Mouse (Mus musculus): ENCODE measurements around the gene Mycl. TPM values are rescaled to one million over a fixed set of nuclear protein-coding genes. Genes with fewer than 3 reads are reported as not detected.
"Not testable (repeated sequence)": the region's sequence is repeated elsewhere in the genome, so short reads cannot be mapped to it uniquely, and the experiment has no call there.

Mycl gene
- total and polyA plus RNA-seq, 2 experiments from 2014 or later = 65.9 to 106 TPM

DNA sequence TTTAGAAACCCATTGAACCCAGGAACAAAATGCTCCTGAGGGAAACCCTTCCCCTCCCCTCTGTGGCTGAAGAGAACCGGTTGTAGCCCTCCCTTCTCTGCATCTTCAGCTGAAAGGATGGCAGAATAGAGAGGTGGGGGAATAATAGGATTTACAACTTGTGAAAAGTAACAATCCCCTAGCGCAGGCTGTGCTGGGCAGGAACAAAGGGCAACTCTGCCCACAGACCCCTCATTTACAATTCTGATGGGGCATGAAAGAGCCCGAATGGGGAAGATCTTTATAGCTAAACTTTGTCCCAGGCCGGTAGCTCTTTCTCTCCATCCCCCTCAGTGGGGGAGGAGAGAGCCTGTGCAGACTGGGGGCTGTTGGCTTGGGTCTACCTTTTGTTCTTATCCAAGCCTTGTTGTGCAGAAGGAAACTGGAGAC lies 3.8 kb downstream of the Mycl start:
- Histone ChIP-seq H3K9me3 (ENCODE audit: low read length) (no peaks in the 10 kb centered on the region), H3K27me3 (ENCODE audit: insufficient read depth, low read length) (no peaks in the 10 kb centered on the region), H3K4me3 (ENCODE audit: low read depth, low read length) (peak overlapping the region; percentile 90), H3K4me2 (ENCODE audit: low read depth) (peak overlapping the region; percentile 69), H3K36me3 (ENCODE audit: insufficient read depth) (peaks cover 16% of the 10 kb centered on the region), H3K27ac (ENCODE audit: low read depth, low read length) (peak overlapping the region; percentile 54; the same call in 1 of the 2 replicates), H3K4me1 (ENCODE audit: insufficient read depth) (peaks cover 22% of the 10 kb centered on the region), H3K9ac (peak overlapping the region; percentile 49)
- ATAC-seq (no peak), DNase-seq (no peak)
- no peak for TF ChIP-seq CTCF (IDR thresholded peaks at IDR 0.05; ENCODE audit: low read depth)
- WGBS = 8% methylated on average over 4 of the region's 4 CpGs

DNA sequence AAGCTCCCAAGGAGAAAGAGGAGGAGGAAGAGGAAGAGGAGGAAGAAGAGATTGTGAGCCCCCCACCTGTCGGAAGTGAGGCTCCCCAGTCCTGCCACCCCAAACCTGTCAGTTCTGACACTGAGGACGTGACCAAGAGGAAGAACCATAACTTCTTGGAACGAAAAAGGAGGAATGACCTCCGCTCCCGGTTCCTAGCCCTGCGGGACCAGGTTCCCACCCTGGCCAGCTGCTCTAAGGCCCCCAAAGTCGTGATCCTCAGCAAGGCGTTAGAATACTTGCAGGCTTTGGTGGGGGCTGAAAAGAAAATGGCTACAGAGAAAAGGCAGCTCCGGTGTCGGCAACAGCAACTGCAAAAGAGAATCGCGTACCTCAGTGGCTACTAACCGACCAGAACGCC lies 4.7 kb downstream of the Mycl start:
- no peak for TF ChIP-seq CTCF (IDR thresholded peaks at IDR 0.05; ENCODE audit: low read depth)
- no peak for DNase-seq
- ATAC-seq = no peak
- peak overlapping the region; percentile 69 for H3K4me2 ChIP-seq (ENCODE audit: low read depth)
- H3K4me3 ChIP-seq (ENCODE audit: low read depth, low read length) = no peak overlapping the region
- H3K36me3 ChIP-seq (ENCODE audit: insufficient read depth) = peaks cover 16% of the 10 kb centered on the region
- 49% methylated on average over 14 of the region's 14 CpGs for WGBS
- no peaks in the 10 kb centered on the region for H3K9me3 ChIP-seq (ENCODE audit: low read length)
- 0 out of 2 replicates have a peak overlapping the region, but pooled peaks have one; percentile 49 for H3K9ac ChIP-seq
- no peak overlapping the region for H3K27ac ChIP-seq (ENCODE audit: low read depth, low read length)
- H3K4me1 ChIP-seq (ENCODE audit: insufficient read depth) = peaks cover 14% of the 10 kb centered on the region
- H3K27me3 ChIP-seq (ENCODE audit: insufficient read depth, low read length) = no peaks in the 10 kb centered on the region

DNA sequence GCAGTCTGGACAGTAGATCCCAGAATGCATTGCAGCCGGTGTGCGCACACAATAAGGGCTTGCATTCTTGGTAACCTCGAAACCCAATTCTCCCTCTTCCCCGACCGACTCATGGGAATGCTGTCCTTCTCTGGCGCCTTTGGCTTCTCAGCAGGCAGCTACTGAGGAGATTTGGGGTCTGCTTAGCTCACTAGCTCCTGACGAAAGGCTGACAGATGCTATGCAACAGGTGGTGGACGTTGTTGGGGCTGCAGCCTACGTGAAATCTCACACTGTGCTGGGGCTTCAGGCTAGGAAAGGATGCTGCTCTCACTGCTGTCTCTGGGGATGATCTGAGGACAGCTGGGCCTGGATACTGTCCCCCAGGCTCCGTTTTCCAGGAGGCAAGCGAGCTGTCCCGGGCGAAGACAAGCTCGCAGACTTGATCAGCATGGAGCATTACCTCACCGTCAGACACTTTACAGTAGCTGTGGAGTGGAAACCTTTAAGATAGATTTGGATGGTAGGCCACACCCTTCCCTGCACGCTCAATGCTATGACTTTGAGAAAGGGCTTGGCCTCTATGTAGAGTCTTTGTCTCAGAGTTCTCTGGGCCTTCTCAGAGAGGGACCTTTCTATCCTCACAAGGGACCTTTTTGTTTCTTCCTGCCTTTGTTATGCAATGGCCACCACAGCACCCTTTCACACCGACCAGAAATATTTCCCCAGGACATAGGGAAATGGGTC lies 5.3 kb downstream of the Mycl start:
- Histone ChIP-seq H3K27ac (ENCODE audit: low read depth, low read length) (no peak overlapping the region), H3K9me3 (ENCODE audit: low read length) (no peaks in the 10 kb centered on the region), H3K36me3 (ENCODE audit: insufficient read depth) (peaks cover 16% of the 10 kb centered on the region), H3K4me2 (ENCODE audit: low read depth) (peak overlapping the region; percentile 69; the same call in 1 of the 2 replicates), H3K4me1 (ENCODE audit: insufficient read depth) (peaks cover 14% of the 10 kb centered on the region), H3K4me3 (ENCODE audit: low read depth, low read length) (no peak overlapping the region), H3K9ac (0 out of 2 replicates have a peak overlapping the region, but pooled peaks have one; percentile 49), H3K27me3 (ENCODE audit: insufficient read depth, low read length) (no peaks in the 10 kb centered on the region)
- ATAC-seq (no peak), DNase-seq (no peak)
- TF ChIP-seq CTCF (IDR thresholded peaks at IDR 0.05; ENCODE audit: low read depth) = no peak
- WGBS = 37% methylated on average over 17 of the region's 17 CpGs

DNA sequence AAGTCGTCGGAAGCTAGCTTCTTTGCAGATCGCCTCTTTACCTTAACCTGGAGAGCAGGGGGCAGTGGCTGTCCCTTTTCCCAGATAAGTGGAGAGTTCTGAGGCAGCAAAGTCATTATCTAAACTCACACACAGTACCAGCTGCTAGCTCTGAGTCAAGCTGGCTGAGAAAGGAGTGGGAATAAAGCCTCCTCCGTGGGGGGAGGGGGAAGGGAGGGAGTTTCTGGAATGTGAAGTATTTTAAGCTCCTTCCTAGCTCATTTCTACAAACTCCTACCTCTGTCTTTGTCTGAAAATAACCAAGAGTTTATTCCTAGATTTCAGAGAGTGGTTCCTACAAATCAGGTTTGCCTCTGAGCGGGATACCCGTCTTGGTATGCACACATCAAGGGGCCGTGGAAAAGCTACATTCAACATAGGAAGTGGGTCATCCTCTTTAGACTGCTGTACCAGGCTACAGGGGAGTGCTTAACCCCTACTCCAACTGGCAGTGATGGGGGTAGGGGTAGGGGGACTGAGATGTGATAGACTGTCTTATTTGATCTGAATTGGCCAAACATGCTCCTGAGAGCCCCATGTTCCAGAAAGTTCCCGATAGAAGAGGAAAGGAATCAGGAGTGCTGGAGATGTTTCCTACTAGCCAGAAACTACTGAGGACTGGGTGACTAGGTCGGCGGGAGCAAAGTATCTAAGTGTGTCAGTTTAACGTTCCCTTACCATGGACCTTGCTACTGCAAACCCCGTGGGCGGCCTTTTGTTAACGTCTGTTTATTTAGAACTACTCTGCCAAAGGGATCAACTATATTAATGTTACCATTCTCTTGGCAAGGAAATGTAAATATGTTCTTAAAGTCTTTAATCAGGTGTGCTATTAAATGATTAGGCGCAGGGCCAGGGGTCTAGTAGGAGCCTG lies 9.9 kb downstream of the Mycl start:
- 30% methylated on average over 15 of the region's 15 CpGs for WGBS
- Histone ChIP-seq H3K4me1 (ENCODE audit: insufficient read depth) (no peaks in the 10 kb centered on the region), H3K4me2 (ENCODE audit: low read depth) (no peak overlapping the region), H3K4me3 (ENCODE audit: low read depth, low read length) (no peak overlapping the region), H3K27ac (ENCODE audit: low read depth, low read length) (no peak overlapping the region), H3K9me3 (ENCODE audit: low read length) (no peaks in the 10 kb centered on the region), H3K27me3 (ENCODE audit: insufficient read depth, low read length) (no peaks in the 10 kb centered on the region), H3K9ac (no peak overlapping the region), H3K36me3 (ENCODE audit: insufficient read depth) (peaks cover 11% of the 10 kb centered on the region)
- ATAC-seq = peak; percentile 57
- no peak for TF ChIP-seq CTCF (IDR thresholded peaks at IDR 0.05; ENCODE audit: low read depth)
- no peak for DNase-seq

DNA sequence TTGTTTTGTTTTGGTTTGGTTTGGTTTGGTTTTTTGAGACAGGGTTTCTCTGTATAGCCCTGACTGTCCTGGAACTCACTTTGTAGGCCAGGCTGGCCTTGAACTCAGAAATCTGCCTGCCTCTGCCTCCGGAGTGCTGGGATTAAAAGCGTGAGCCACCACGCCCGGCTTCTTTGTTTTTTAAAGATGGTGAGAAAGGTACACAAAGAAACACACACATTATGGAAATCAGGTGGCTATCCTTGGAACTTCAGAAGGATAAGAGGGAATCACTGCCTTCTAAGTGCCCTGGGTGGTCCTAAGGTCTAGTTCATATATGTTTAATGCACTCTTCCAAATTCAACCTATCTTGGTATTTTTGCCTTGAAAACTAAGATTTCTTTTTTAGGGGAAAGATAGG lies 17.0 kb downstream of the Mycl start:
- ATAC-seq; H3K9me3 ChIP-seq (ENCODE audit: low read length); H3K4me3 ChIP-seq (ENCODE audit: low read depth, low read length); H3K36me3 ChIP-seq (ENCODE audit: insufficient read depth); H3K9ac ChIP-seq; DNase-seq; H3K4me2 ChIP-seq (ENCODE audit: low read depth); H3K27me3 ChIP-seq (ENCODE audit: insufficient read depth, low read length): not testable (repeated sequence)
- Histone ChIP-seq H3K27ac (ENCODE audit: low read depth, low read length) (peak overlapping the region; percentile 96), H3K4me1 (ENCODE audit: insufficient read depth) (peaks cover 35% of the 10 kb centered on the region)
- 90% methylated on average over 4 of the region's 4 CpGs for WGBS

DNA sequence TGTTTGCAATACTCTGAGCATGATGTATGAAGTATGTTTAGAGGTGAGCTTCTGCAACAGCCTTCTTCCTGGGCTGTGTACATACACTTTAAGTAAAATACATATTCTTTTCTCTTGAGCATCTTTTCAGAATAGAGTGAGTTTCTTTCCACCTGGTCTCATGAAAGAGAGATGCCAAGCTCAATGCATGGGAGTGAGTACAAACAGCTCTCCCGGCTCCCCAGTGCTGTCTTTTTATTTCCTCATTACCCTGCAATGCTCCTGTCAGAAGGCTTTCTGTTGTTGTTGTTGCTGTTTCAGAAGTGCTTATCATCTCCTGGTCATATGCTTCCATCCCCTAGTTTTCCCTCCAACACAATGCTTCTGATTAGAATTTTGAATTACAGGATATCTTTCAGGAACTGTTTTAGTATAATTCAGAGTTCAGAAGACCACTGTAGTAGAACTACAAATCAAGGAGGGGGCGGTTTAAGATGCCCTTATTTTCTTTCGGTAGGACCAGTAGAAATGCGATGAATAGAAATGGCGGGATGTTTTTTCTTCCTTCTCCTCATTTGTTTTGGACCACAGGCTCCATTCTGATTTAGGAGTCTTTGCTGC lies 18.0 kb downstream of the Mycl start:
- 2% methylated on average over 5 of the region's 5 CpGs for WGBS
- DNase-seq (no peak), ATAC-seq (peak; percentile 5)
- Histone ChIP-seq H3K4me1 (ENCODE audit: insufficient read depth) (peaks cover 44% of the 10 kb centered on the region), H3K4me3 (ENCODE audit: low read depth, low read length) (0 out of 2 replicates have a peak overlapping the region, but pooled peaks have one; percentile 4), H3K9me3 (ENCODE audit: low read length) (no peaks in the 10 kb centered on the region), H3K4me2 (ENCODE audit: low read depth) (peak overlapping the region; percentile 42), H3K27me3 (ENCODE audit: insufficient read depth, low read length) (no peaks in the 10 kb centered on the region), H3K27ac (ENCODE audit: low read depth, low read length) (peak overlapping the region; percentile 96), H3K36me3 (ENCODE audit: insufficient read depth) (no peaks in the 10 kb centered on the region), H3K9ac (peak overlapping the region; percentile 39)
- no peak for TF ChIP-seq CTCF (IDR thresholded peaks at IDR 0.05; ENCODE audit: low read depth)
